Mouse (Mus musculus): ENCODE results near the gene Vmn1r67.

The Vmn1r67 gene

DNA sequence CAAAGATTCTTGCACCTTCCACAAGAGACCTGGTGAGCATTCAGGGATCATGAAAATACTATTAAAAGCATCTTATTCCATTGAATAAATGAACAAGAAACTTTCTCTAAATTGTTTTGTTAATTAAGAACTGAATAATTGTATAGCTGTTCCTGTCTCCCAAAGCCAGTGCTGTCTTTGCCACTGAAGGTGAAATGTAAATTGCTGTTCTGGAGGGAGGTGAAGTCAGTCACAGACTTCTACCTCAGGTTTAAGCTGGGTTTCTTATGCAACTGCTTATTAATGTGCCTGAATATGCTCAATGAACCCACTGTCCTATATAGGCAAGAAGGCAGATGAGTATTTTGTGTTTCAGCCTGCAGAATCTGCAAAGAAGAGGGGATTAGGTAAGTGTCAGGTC is at the start of gene Vmn1r67:
Gene Vmn1r67, plus strand, starts transcription at position 301 of the 400 bp plus-strand sequence.
- CTCF ChIA-PET = no interaction called here
- POLR2A ChIA-PET = no interaction called here

GRCm38 (mm10) chr7:10458166-10458565 is 15.0 kb downstream of the Vmn1r67 start:
- CTCF ChIA-PET = no interaction called here

DNA sequence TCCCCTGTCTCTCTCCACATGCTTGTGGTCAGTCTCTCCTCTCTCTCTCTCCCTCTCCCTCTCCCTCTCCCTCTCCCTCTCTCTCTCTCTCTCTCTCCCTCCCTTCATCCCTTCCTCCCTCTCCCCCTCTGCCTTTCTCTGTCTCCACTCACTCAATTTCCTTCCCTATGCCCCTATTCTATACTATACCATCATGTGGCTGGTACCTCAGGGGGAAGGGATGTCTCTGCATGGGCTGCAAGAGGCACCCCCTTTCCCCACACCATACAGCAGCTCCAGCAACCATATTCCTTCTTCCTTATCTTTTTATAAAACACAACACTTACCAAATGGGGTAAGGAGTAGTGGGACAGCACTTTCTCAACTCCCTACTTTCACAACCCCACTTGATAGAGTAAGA is 36.7 kb downstream of the Vmn1r67 start:
- POLR2A ChIA-PET = no interaction called here
- CTCF ChIA-PET = no interaction called here

More at GRCm38 (mm10) chr7:10458166-10458565, 15.0 kb downstream of the Vmn1r67 start:
- POLR2A ChIA-PET = no interaction called here

GRCm38 (mm10) chr7:10480588-10481233 is 37.6 kb downstream of the Vmn1r67 start:
- CTCF ChIA-PET = no interaction called here
- POLR2A ChIA-PET = no interaction called here

- ChIA-PET CTCF (no interaction called here), POLR2A (interaction anchor here in 1 of 4 experiments (0.6 to 0.8 kb wide), 2 partner anchors 15 to 263 kb away, joined by 3 to 4 read pairs; no protein-coding TSS in a partner anchor)
These were observed 51.8 kb downstream of the Vmn1r67 start, which contains the start of gene Zik1 for GRCm38 (mm10) chr7:10494786-10495521. TSS of gene Zik1 (minus strand) at chr7:10495394.

DNA sequence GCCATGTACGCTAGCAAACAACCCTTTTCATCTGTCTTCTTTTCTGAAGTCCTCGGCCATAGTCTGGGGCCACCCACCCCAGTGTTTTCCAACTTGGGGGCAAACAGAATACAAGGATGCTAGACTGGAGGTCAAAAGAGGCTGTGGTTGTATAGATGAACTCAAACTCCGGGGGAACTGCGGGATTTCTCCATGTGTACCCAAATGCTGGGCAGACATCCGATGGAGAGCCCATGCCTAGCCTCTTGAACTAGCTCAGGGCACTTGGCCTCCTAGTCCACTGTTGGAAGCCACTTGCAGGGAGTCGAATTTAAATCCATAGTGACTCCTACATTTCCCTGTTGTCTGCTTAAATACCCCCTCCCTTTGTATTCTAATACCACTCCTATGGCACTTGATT is 52.4 kb downstream of the Vmn1r67 start:
- ChIA-PET CTCF (no interaction called here), POLR2A (interaction anchor here in 1 of 4 experiments (0.6 to 0.8 kb wide), 2 partner anchors 14 to 262 kb away, joined by 3 to 4 read pairs; no protein-coding TSS in a partner anchor)
